Mouse (Mus musculus) testis, adult 2 months (tissue): ENCODE measurements around the gene Patj.

ENCODE experiments used
- CTCF ChIP-seq: fragments of 200-500 bp; IDR thresholded peaks from 2 replicates; pipeline ENCODE4 v1.5.1; 2012; ENCODE audit warnings: low read depth, mild to moderate bottlenecking, inconsistent platforms, low read length, moderate library complexity; ENCODE audit not compliant: control insufficient read depth, insufficient read depth, insufficient replicate concordance
- POLR2A ChIP-seq: fragments of 200-500 bp; IDR thresholded peaks from 2 replicates; pipeline ENCODE4 v1.6.1; 2012; ENCODE audit warnings: low read depth, mild to moderate bottlenecking, inconsistent platforms, low read length, moderate library complexity; ENCODE audit not compliant: control insufficient read depth

- no peak for TF ChIP-seq CTCF
- no peak for TF ChIP-seq POLR2A
These were observed 54.1 kb downstream of the Patj start for GRCm38 (mm10) chr4:98449564-98450263.
